Mouse (Mus musculus) liver, embryonic 11.5 days (tissue): Measurements from ENCODE around the gene Ptpn7. TPM values are rescaled to one million over a fixed set of nuclear protein-coding genes. Genes with fewer than 3 reads are reported as not detected.

Source experiments
- ATAC-seq: fragments of 200-750 bp; cut with Nextera tagmentation; replicated peaks from 2 replicates; pipeline ENCODE4 v1.8.0; 2017; ENCODE audit warnings: moderate number of reproducible peaks, mild to moderate bottlenecking, moderate TSS enrichment, moderate library complexity; ENCODE audit not compliant: low FRiP score
- DNase-seq: peaks from one replicate; pipeline ENCODE4 v3.0.0-alpha.2; 2017; ENCODE audit warnings: low spot score
- H3K27ac ChIP-seq: fragments of 300-500 bp; sonication (generic); 2 replicates; pipeline ENCODE4 v1.5.1; 2014; ENCODE audit warnings: mild to moderate bottlenecking, low read depth, low read length, control low read depth
- H3K27me3 ChIP-seq: fragments of 300-500 bp; sonication (generic); replicated peaks from 2 replicates; pipeline ENCODE4 v1.6.1; 2014; ENCODE audit warnings: low read length, mixed read lengths; ENCODE audit not compliant: control insufficient read depth, insufficient read depth
- H3K36me3 ChIP-seq: fragments of 300-500 bp; sonication (generic); 2 replicates; pipeline ENCODE4 v1.6.1; 2014; ENCODE audit warnings: mild to moderate bottlenecking, low read length, moderate library complexity, mixed read lengths; ENCODE audit not compliant: control insufficient read depth, insufficient read depth
- H3K4me1 ChIP-seq: fragments of 300-500 bp; sonication (generic); replicated peaks from 2 replicates; pipeline ENCODE4 v1.6.1; 2014; ENCODE audit warnings: low read length, mixed read lengths; ENCODE audit not compliant: control insufficient read depth, insufficient read depth
- H3K4me2 ChIP-seq: fragments of 300-500 bp; sonication (generic); 2 replicates; pipeline ENCODE4 v1.6.1; 2014; ENCODE audit warnings: mild to moderate bottlenecking, control low read depth, moderate library complexity
- H3K4me3 ChIP-seq: fragments of 300-500 bp; sonication (generic); 2 replicates; pipeline ENCODE4 v1.5.1; 2014; ENCODE audit warnings: low read depth, low read length, control low read depth
- H3K9ac ChIP-seq: fragments of 300-500 bp; sonication (generic); 2 replicates; pipeline ENCODE4 v1.6.1; 2014; ENCODE audit warnings: low read depth, low read length, control low read depth
- H3K9me3 ChIP-seq: fragments of 300-500 bp; sonication (generic); 2 replicates; pipeline ENCODE4 v1.6.1; 2016; ENCODE audit warnings: low read length, inconsistent platforms, mixed read lengths; ENCODE audit not compliant: control insufficient read depth
- WGBS: fragments of 180-500 bp; shearing (Covaris S2); extraction: QIAGEN DNeasy Blood & Tissue Kit; methylation state at CpG from one replicate; pipeline ENCODE4 v1.1.7; 2014; 5-methylcytosine and 5-hydroxymethylcytosine counted together
- polyA plus RNA-seq: library from polyadenylated mRNA; unstranded; fragments of >200 nt; fragmentation: Nextera tagmentation; extraction: Ambion mirVana; gene quantifications from 2 replicates; pipeline ENCODE4 v1.2.1, GENCODE M21; 2014

Ptpn7 gene
- polyA plus RNA-seq, 1 experiment from 2014 or later: 43.0 TPM

- no peak overlapping the region for H3K27ac ChIP-seq
- peaks cover 7% of the 10 kb centered on the region; the same call in 1 of the 2 replicates for H3K36me3 ChIP-seq
- DNase-seq (no peak), ATAC-seq (no peak)
- H3K4me1 ChIP-seq: peaks cover 17% of the 10 kb centered on the region
- H3K9me3 ChIP-seq: no peaks in the 10 kb centered on the region
- no peaks in the 10 kb centered on the region; the same call in 1 of the 2 replicates for H3K27me3 ChIP-seq
- no peak overlapping the region for H3K4me3 ChIP-seq
- H3K4me2 ChIP-seq: no peak overlapping the region
- H3K9ac ChIP-seq: no peak overlapping the region
- 84% methylated on average over 2 of the region's 2 CpGs for WGBS
These were observed 11.4 kb downstream of the Ptpn7 start for GRCm38 (mm10) chr1:135143940-135144339.

GRCm38 (mm10) chr1:135146077-135146945 is 13.8 kb downstream of the Ptpn7 start, which contains the start of gene Arl8a:
Gene Arl8a (plus strand): TSS chr1:135146824.
- no peaks in the 10 kb centered on the region for H3K9me3 ChIP-seq
- H3K4me2 ChIP-seq: peak within 1 kb of the TSS; percentile 95
- peak within 1 kb of the TSS; percentile 91 for H3K9ac ChIP-seq
- H3K4me3 ChIP-seq: peak within 1 kb of the TSS; percentile 89
- peak within 1 kb of the TSS; percentile 84 for H3K27ac ChIP-seq
- H3K4me1 ChIP-seq: peaks cover 17% of the 10 kb centered on the region
- H3K27me3 ChIP-seq: no peaks in the 10 kb centered on the region; the same call in 1 of the 2 replicates
- ATAC-seq (peak; percentile 89), DNase-seq (peak; percentile 77)
- peaks cover 4% of the 10 kb centered on the region; the same call in 1 of the 2 replicates for H3K36me3 ChIP-seq
- 1% methylated on average over 72 of the region's 78 CpGs for WGBS

GRCm38 (mm10) chr1:135146946-135147701 is 14.6 kb downstream of the Ptpn7 start:
- DNase-seq (peak; percentile 80), ATAC-seq (peak; percentile 65)
- Histone ChIP-seq H3K27ac (peak overlapping the region; percentile 84), H3K9me3 (no peaks in the 10 kb centered on the region), H3K4me3 (peak overlapping the region; percentile 89), H3K27me3 (no peaks in the 10 kb centered on the region; the same call in 1 of the 2 replicates), H3K36me3 (peaks cover 4% of the 10 kb centered on the region; the same call in 1 of the 2 replicates), H3K9ac (peak overlapping the region; percentile 91), H3K4me2 (peak overlapping the region; percentile 95), H3K4me1 (peaks cover 17% of the 10 kb centered on the region)
- WGBS: under 1% methylated on average over 69 of the region's 69 CpGs

- no peak; the same call in 1 of the 2 replicates for ATAC-seq
- DNase-seq: no peak
- H3K27me3 ChIP-seq: no peaks in the 10 kb centered on the region; the same call in 1 of the 2 replicates
- WGBS: 7% methylated on average over 7 of the region's 7 CpGs
- H3K9ac ChIP-seq: peak overlapping the region; percentile 91
- H3K4me3 ChIP-seq: peak overlapping the region; percentile 89
- H3K27ac ChIP-seq: peak overlapping the region; percentile 84; the same call in 1 of the 2 replicates
- H3K36me3 ChIP-seq: peaks cover 4% of the 10 kb centered on the region; the same call in 1 of the 2 replicates
- H3K4me2 ChIP-seq: peak overlapping the region; percentile 95
- H3K9me3 ChIP-seq: no peaks in the 10 kb centered on the region
- peaks cover 17% of the 10 kb centered on the region for H3K4me1 ChIP-seq
These were observed 15.2 kb downstream of the Ptpn7 start for GRCm38 (mm10) chr1:135147702-135148058.

- Histone ChIP-seq H3K4me2 (peak overlapping the region; percentile 95), H3K9ac (no peak overlapping the region; the same call in 1 of the 2 replicates), H3K4me3 (peak overlapping the region; percentile 89), H3K9me3 (no peaks in the 10 kb centered on the region), H3K27me3 (no peaks in the 10 kb centered on the region; the same call in 1 of the 2 replicates), H3K36me3 (peaks cover 4% of the 10 kb centered on the region; the same call in 1 of the 2 replicates), H3K27ac (no peak overlapping the region), H3K4me1 (peaks cover 17% of the 10 kb centered on the region)
- ATAC-seq (no peak), DNase-seq (no peak)
- 81% methylated on average over 4 of the region's 4 CpGs for WGBS
These were observed 16.0 kb downstream of the Ptpn7 start for GRCm38 (mm10) chr1:135148476-135148875.

GRCm38 (mm10) chr1:135148996-135149395 is 16.5 kb downstream of the Ptpn7 start:
- H3K9me3 ChIP-seq: no peaks in the 10 kb centered on the region
- H3K9ac ChIP-seq: no peak overlapping the region
- H3K27ac ChIP-seq: 0 out of 2 replicates have a peak overlapping the region, but pooled peaks have one; percentile 5
- ATAC-seq (no peak), DNase-seq (no peak)
- H3K4me2 ChIP-seq: no peak overlapping the region
- H3K4me1 ChIP-seq: peaks cover 17% of the 10 kb centered on the region
- no peaks in the 10 kb centered on the region; the same call in 1 of the 2 replicates for H3K36me3 ChIP-seq
- 76% methylated on average over 5 of the region's 5 CpGs for WGBS
- no peak overlapping the region for H3K4me3 ChIP-seq
- no peaks in the 10 kb centered on the region; the same call in 1 of the 2 replicates for H3K27me3 ChIP-seq

GRCm38 (mm10) chr1:135154011-135154410 is 21.5 kb downstream of the Ptpn7 start:
- DNase-seq: no peak
- no peaks in the 10 kb centered on the region for H3K27me3 ChIP-seq
- H3K4me2 ChIP-seq: peak overlapping the region; percentile 47
- H3K27ac ChIP-seq: no peak overlapping the region
- peaks cover 2% of the 10 kb centered on the region; the same call in 1 of the 2 replicates for H3K36me3 ChIP-seq
- ATAC-seq: no peak
- H3K4me1 ChIP-seq: peaks cover 6% of the 10 kb centered on the region
- WGBS: 49% methylated on average over 13 of the region's 13 CpGs
- H3K9ac ChIP-seq: no peak overlapping the region
- H3K9me3 ChIP-seq: no peaks in the 10 kb centered on the region
- H3K4me3 ChIP-seq: no peak overlapping the region

GRCm38 (mm10) chr1:135154411-135154959 is 22.0 kb downstream of the Ptpn7 start:
- DNase-seq (peak; percentile 62), ATAC-seq (peak; percentile 73)
- Histone ChIP-seq H3K9me3 (no peaks in the 10 kb centered on the region), H3K4me1 (peaks cover 6% of the 10 kb centered on the region), H3K27ac (peak overlapping the region; percentile 43; the same call in 1 of the 2 replicates), H3K36me3 (peaks cover 2% of the 10 kb centered on the region; the same call in 1 of the 2 replicates), H3K4me2 (peak overlapping the region; percentile 47), H3K27me3 (no peaks in the 10 kb centered on the region), H3K4me3 (no peak overlapping the region), H3K9ac (no peak overlapping the region)
- WGBS: 18% methylated on average over 14 of the region's 14 CpGs
